Mouse (Mus musculus) fat pad, adult 2 months (tissue): ENCODE results near the gene Slc18a3.

Source experiments
- DNase-seq: peaks from one replicate; pipeline ENCODE4 v3.0.0-alpha.2; 2011; ENCODE audit warnings: low read depth, low spot score; ENCODE audit errors: extremely low read depth

Gene Slc18a3

DNA sequence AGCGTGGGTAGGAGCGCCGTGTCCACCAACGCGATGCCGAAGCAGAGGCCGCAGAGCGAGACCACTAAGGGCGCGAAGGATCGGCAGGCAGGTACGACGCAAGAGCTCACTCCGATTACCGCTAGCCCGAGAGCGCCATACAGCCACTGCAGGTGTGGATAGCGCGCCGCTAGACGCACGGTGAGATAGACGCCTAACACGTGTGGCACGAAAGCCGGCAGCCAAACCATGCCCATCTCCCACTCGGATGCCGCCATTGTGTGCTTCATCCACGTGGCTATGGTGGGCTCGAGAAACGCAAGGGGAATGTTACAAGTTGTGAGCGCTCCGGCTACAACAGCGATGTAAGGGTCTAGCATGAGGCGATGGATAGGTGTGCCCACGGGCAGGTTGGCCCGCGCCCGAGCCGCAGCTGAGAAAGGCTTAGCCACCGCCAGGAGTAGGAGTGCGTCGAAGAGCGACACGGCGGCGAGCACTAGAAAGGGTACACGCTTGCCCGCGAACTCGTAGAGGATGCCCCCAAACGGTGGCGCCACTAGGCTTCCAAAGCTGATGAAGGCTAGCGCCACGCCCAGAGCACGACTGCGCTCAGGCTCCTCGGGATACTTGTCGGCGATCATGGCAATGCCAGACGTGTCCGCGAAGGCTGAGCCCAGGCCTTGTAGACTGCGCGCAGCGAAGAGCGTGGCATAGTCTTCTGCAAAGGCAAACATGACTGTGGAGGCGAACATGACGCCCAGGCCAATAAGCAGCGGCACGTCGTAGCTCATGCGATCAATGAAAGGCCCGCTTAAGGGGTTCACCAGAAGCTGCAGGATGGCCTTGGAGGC, 1.2 kb downstream of the Slc18a3 start:
- DNase-seq: no peak

DNA sequence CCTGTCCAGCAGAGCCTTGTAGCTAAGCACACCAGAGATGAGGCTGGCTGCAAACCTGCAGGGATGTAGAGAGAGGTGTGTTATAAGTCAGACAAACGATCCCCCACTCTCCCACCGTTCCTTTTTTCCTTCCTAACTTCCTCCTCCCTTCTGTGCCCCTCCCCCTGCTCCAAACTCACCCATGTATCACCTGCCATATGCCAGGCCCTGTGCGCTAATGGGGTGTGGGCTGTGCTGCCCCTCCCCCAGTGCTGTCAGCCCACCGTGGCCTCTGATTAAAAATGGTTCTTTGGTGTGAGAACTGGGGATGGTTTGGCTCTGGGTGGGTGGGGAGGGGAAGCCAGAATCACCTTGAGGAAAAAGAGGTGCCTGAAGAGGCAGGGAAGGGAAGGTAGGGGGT, 12.1 kb downstream of the Slc18a3 start:
- no peak for DNase-seq

DNA sequence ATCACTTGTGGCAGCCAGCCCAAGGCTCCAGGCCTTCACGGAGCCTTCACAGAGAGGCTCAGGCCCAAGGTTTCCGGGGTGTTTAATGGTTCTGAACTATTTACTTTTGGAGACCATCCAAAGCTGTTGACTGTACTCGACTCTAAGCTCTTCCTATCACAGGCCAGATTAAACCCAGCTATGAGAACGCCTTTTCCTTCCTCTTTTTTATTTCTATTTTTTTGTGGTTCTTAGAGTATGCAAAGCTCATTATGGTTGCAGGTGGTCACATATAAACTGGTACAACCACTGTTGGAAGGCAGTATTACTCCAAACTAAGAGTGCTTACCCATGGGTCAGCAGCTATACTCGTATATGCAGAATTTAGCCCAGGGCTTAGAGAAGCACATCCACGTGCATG, 17.7 kb downstream of the Slc18a3 start:
- DNase-seq: no peak

DNA sequence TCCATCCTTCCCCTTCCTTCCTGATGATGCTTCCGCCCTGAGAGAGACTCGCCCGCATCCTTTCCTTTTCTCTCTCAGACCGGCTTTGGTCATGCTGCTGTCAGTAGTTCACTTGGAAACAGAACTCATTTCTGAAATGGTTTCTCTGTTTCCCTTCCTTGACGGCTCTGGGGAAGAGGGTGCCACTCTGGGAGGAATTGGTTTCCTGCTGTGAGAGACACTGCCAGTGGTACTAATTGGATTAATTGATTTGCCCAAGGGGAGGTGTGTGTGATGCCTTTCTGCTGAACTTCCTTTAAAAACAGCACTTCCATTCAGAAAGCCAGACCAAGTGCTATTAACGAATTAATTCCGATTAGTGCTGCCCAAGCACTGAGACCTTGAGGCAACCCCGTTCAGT, 21.2 kb downstream of the Slc18a3 start:
- no peak for DNase-seq

DNA sequence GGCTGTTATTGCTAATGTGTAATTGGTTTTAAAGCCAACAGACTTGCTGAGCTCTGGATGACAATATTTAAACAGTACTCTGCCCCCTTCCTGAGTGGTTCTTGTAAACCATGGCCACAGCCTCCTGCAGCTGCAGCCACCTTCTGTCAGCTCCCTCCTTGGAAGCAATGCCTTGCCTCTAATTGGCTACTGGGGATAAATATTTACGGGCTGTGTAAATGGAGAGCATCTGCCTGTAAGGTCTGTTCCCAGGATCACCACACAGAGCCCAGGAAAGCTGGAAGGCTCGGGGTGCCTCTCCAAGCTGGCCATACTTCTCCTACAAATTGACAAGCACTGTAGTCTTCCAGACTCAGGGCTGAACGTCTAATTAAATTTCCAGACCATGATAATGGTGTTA, 24.9 kb downstream of the Slc18a3 start:
- no peak for DNase-seq

DNA sequence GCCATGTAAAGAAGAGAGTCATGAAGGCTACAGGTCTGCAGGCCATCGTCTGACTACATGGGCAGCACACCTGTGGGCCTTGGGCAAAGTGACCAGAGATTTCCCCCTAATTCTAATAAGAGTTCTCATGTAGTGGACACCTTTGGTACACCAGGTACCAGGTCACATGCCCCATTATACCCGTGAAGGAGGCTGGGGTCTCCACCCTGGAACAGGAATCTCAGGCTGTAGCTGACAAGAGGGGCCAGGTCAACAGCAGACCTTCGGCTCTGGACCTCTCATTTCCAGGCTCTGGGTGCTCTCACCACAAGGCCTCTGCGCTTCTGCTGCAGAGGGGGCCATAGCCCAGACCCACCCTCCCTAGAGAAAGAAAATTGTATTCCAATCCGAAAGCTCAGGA, 25.3 kb downstream of the Slc18a3 start:
- DNase-seq: no peak

DNA sequence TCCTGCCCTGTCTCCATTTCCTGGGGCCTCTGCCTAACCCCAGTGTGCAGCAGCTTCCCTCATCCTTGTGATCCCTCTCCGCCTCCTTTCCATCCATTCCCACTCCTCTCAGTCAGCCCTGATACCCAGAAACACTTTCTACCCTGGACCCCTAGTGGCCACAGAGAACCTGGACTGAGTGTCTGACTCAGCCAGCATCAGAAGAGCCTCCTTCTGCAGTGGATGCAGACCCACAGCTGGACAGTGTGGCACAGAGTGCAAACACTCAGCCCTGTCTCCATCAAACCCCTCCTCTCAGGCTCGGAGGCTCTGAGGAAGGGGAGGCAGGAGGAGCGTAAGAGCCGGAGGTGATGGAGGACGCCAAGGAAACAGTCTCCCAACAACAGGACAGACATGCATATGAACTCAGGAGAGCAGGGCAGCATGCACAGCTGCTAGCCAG, 27.3 kb downstream of the Slc18a3 start:
- DNase-seq: no peak

DNA sequence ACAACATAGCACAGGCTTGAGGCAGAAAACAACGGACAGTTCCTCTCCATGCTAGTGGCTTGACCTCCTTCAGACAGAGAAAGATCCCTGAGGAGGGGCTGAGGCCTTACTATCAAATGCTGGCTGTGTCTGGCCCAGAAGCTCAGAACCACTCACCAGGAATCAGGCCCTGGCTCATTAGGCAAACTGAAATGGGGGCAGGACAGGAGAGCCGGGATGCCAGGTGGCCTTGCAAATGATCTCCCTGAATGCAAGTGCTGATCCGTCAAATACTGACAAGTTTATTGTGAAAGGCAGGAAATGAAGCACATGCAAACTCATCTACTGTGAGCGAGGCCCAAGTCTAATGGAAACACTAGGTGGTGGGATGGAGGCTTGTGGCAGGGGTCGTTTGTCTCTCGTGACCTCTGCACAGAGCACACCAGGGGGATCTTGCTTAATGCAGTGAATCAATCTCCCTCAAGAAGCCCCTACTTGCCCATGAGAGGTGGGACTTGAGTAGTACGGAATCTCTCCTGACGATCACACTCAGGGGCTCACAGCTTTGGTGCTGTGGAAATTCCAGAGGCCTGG, 35.5 kb downstream of the Slc18a3 start:
- DNase-seq: no peak

DNA sequence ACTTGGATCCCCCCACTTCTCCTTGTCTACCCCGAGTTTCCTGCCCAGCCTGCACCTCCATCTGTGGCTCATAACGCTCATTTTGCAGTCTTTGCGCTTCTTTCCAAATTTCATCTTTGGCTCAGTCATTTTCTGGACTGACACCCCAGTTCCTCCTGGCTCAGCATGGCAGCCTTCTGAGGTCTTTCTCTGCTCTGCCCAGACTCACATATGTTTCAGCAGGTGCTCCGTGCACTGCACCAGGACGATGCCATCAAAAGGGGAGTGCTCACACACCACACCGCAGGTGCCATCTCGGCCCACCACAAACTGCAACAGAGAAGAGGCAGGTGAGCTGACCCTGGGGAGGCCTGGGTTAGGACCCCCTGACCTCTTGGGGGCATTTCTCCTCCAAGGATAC, 40.7 kb downstream of the Slc18a3 start:
- no peak for DNase-seq

DNA sequence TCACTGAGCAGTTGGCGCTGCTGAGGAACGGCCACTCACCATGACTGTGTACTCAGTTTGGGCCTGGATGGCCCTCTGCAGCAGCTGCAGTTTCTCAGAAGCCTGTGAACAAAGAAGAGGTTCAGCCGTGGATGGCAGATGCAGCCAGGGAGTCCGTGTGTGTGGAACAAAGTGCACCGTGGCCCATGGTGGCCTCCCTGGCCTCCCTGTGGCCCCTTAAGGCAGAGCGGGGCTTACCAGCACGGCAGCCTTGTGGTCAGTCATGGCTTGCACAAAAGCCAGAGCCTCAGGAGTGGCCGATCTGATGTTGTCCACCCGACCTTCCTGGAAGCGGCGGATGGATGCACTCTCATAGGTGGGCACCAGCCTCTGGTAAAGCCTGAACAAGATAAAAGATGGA, 45.9 kb downstream of the Slc18a3 start:
- no peak for DNase-seq
